Mouse (Mus musculus): ENCODE measurements around the gene Tns3.

GRCm38 (mm10) chr11:8639726-8640125, 24.6 kb downstream of the Tns3 start:
- TF ChIP-seq CTCF (IDR thresholded peaks at IDR 0.05; ENCODE audit: low read depth, low read length) = no peak
- no peak for TF ChIP-seq TAL1 (conservative IDR thresholded peaks at IDR 0.05; ENCODE audit: low read depth, low read length)

Measured in G1E (cell line).